Mouse (Mus musculus) heart, postnatal 14 days (tissue): ENCODE results near the gene Dnah11. TPM values are rescaled to one million over a fixed set of nuclear protein-coding genes. Genes with fewer than 3 reads are reported as not detected.

Experiments used
- DNase-seq, 2 experiments: peaks; one replicate each; pipeline ENCODE4 v3.0.0; 2021 to 2022
- intact Hi-C: fragments of 180-260 bp; cut with DNase I; formaldehyde crosslinking; loops from one replicate; pipeline ENCODE4 v1.15.1; 2025
- total RNA-seq, 2 experiments: library from RNA; stranded (reverse); gene quantifications; 2 replicates each; pipeline ENCODE4 v1.2.3; 2021

Gene Dnah11
- total RNA-seq, 2 experiments from 2014 or later, result 0.07 TPM; not detected in 1

DNA sequence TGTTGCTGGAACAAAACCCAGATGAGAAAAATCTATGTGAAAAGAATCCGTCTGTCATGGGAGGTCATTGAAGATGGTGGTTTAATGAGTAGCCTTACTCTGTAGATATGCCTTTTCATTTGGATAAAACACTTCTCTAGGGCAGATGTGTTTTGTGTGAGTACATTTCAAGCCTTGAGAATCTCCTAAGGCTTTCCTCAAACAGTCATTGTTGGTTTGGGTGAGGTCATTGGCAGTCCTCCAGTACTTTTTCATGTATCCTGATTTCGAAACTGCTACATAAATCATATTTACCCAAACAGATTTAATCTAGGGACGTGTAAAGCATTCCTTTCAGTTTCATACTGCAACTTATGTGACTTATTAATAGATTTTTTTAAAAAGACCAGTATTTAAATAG, 370.5 kb downstream of the Dnah11 start:
- intact Hi-C loops, result no loop called here
- DNase-seq, result no peak

Other genes with a start within 250 kb of the Dnah11 start
- 10 to 100 TPM; 10.2 to 10.3 TPM for gene Sp4, start 102.4 kb upstream of the Dnah11 start, total RNA-seq